Mouse (Mus musculus): ENCODE measurements around the gene Nup43. TPM values are rescaled to one million over a fixed set of nuclear protein-coding genes. Genes with fewer than 3 reads are reported as not detected.
A peak's percentile ranks its signal among the peaks of the same experiment; 100 is the strongest.

Nup43 gene
- polyA plus RNA-seq, 1 experiment from 2014 or later = 35.1 TPM

GRCm38 (mm10) chr10:7700120-7700519 lies 32.8 kb downstream of the Nup43 start:
- Histone ChIP-seq H3K4me3 (no peak overlapping the region), H3K36me3 (peaks cover 92% of the 10 kb centered on the region), H3K4me2 (no peak overlapping the region), H3K4me1 (replicated peaks) (no peaks in the 10 kb centered on the region), H3K27me3 (no peaks in the 10 kb centered on the region), H3K9ac (no peak overlapping the region), H3K27ac (replicated peaks) (no peak overlapping the region), H3K9me3 (no peaks in the 10 kb centered on the region)
- ATAC-seq (ENCODE audit: low read depth) = no peak
- WGBS = 91% methylated on average over 3 of the region's 3 CpGs

GRCm38 (mm10) chr10:7702586-7702985 lies 35.3 kb downstream of the Nup43 start:
- H3K4me3 ChIP-seq = no peak overlapping the region
- no peaks in the 10 kb centered on the region for H3K9me3 ChIP-seq
- H3K27me3 ChIP-seq = no peaks in the 10 kb centered on the region
- no peak overlapping the region for H3K4me2 ChIP-seq
- H3K4me1 ChIP-seq (replicated peaks) = no peaks in the 10 kb centered on the region
- H3K9ac ChIP-seq = no peak overlapping the region
- WGBS = 96% methylated on average over 6 of the region's 6 CpGs
- peaks cover 90% of the 10 kb centered on the region for H3K36me3 ChIP-seq
- no peak for ATAC-seq (ENCODE audit: low read depth)
- no peak overlapping the region for H3K27ac ChIP-seq (replicated peaks)

DNA sequence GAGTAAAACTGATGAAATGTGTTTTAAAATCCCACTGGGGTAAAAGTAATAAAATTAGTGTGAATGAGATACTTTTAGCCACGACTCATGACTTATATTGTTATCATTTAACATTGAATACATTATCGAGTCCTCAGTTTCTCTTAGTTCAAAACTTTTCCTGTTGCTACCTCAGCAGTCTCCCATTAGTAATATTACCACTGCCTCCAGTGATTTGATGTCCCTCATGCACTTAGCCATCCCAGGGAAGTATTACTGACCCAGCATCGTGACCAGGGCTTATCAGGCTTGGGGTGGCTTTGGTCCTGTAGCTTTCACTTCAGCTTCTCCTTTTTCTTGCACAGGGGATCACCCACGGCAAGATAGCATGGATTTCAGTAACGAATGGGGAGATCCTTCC lies 42.8 kb downstream of the Nup43 start:
- peaks cover 78% of the 10 kb centered on the region for H3K36me3 ChIP-seq
- H3K9me3 ChIP-seq = no peaks in the 10 kb centered on the region
- 89% methylated on average over 5 of the region's 5 CpGs for WGBS
- no peak overlapping the region for H3K9ac ChIP-seq
- H3K4me1 ChIP-seq (replicated peaks) = no peaks in the 10 kb centered on the region
- H3K4me3 ChIP-seq = no peak overlapping the region
- H3K27me3 ChIP-seq = no peaks in the 10 kb centered on the region
- ATAC-seq (ENCODE audit: low read depth) = no peak
- H3K27ac ChIP-seq (replicated peaks) = no peak overlapping the region
- no peak overlapping the region for H3K4me2 ChIP-seq

- Histone ChIP-seq H3K4me1 (replicated peaks) (no peaks in the 10 kb centered on the region), H3K27me3 (no peaks in the 10 kb centered on the region), H3K27ac (replicated peaks) (no peak overlapping the region), H3K9ac (no peak overlapping the region), H3K4me2 (no peak overlapping the region), H3K9me3 (no peaks in the 10 kb centered on the region), H3K36me3 (peaks cover 66% of the 10 kb centered on the region), H3K4me3 (no peak overlapping the region)
- WGBS = 95% methylated on average over 13 of the region's 13 CpGs
- ATAC-seq (ENCODE audit: low read depth) = no peak
Measured at GRCm38 (mm10) chr10:7712506-7712905, 45.2 kb downstream of the Nup43 start.

- H3K9ac ChIP-seq = no peak overlapping the region
- H3K4me2 ChIP-seq = no peak overlapping the region
- H3K9me3 ChIP-seq = no peaks in the 10 kb centered on the region
- no peak overlapping the region for H3K4me3 ChIP-seq
- H3K27ac ChIP-seq (replicated peaks) = no peak overlapping the region
- H3K27me3 ChIP-seq = no peaks in the 10 kb centered on the region
- no peak for ATAC-seq (ENCODE audit: low read depth)
- H3K36me3 ChIP-seq = peaks cover 47% of the 10 kb centered on the region
- WGBS = 77% methylated on average over 7 of the region's 7 CpGs
- H3K4me1 ChIP-seq (replicated peaks) = no peaks in the 10 kb centered on the region
Measured at GRCm38 (mm10) chr10:7715056-7715455, 47.8 kb downstream of the Nup43 start.

DNA sequence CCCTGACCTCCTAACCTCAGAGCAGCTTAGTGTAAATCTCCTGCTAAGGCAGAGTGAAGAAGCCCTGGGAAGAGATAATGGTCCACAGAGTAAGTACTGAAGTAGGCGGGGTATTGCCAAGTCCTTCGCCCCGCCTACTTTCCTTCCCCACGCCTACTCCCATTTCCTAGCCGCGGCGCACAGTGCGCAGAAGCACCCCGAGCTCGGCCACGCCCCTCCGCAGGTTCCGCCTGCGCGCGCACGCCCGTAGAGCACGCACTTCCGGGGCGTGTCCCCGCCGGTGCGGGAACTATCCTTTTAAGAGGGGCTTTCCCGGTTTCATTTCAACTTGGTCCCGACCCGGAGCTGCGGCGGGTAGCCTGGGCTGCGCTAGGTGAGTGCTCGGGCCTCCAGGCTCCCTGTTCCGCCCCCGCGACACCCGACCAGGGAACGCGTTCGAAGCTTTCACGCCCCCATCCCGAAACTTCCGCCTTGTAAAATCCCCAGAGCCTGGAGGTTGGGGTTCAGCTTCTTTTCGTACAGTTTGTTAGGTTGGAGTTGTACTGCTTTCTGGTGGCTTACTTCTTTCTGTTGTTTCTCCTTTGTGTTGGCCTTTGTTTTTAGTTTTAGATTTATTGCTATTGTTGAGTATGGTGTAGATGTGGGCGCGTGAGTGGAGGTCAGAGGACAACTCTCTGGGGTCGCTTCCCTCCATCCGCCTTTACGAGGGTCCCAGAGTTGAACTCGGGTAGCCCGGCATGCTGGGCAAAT lies 58.6 kb downstream of the Nup43 start, which contains the start of gene Katna1:
Katna1 (plus strand) TSS at position 250 of the 750 bp plus-strand sequence.
- Histone ChIP-seq H3K27me3 (no peaks in the 10 kb centered on the region), H3K9ac (peak within 1 kb of the TSS; percentile 78), H3K27ac (replicated peaks) (peak within 1 kb of the TSS; percentile 77), H3K4me3 (peak within 1 kb of the TSS; percentile 75), H3K4me1 (replicated peaks) (peaks cover 31% of the 10 kb centered on the region), H3K4me2 (peak within 1 kb of the TSS; percentile 96), H3K36me3 (no peaks in the 10 kb centered on the region), H3K9me3 (no peaks in the 10 kb centered on the region)
- ATAC-seq (ENCODE audit: low read depth) = peak; percentile 99
- WGBS = under 1% methylated on average over 49 of the region's 49 CpGs

DNA sequence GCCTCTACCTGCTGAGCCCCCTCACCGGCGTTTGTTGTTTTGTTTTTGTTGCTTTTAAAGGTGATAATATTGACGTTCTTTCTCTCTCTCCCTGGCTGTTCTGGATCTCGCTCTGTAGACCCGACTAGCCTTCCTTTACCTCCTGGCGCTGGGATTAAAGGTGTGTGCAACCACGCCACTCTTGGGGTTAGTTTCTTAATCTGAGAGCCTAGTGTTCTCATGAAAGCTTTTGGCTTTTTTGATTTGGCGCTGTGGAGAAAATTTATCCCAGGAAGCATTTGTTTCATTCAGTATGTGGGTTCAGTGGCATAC lies 59.2 kb downstream of the Nup43 start:
- no peak for ATAC-seq (ENCODE audit: low read depth)
- no peaks in the 10 kb centered on the region for H3K9me3 ChIP-seq
- peak overlapping the region; percentile 78 for H3K9ac ChIP-seq
- H3K4me3 ChIP-seq = peak overlapping the region; percentile 75
- no peak overlapping the region for H3K27ac ChIP-seq (replicated peaks)
- no peaks in the 10 kb centered on the region for H3K27me3 ChIP-seq
- peaks cover 34% of the 10 kb centered on the region for H3K4me1 ChIP-seq (replicated peaks)
- H3K36me3 ChIP-seq = no peaks in the 10 kb centered on the region
- peak overlapping the region; percentile 96 for H3K4me2 ChIP-seq
- 0% methylated on average over 8 of the region's 8 CpGs for WGBS

GRCm38 (mm10) chr10:7727011-7727410 lies 59.7 kb downstream of the Nup43 start:
- peak overlapping the region; percentile 96 for H3K4me2 ChIP-seq
- peaks cover 38% of the 10 kb centered on the region for H3K4me1 ChIP-seq (replicated peaks)
- H3K9me3 ChIP-seq = no peaks in the 10 kb centered on the region
- no peak overlapping the region for H3K27ac ChIP-seq (replicated peaks)
- 26% methylated on average over 3 of the region's 3 CpGs for WGBS
- no peaks in the 10 kb centered on the region for H3K36me3 ChIP-seq
- peak overlapping the region; percentile 54 for H3K9ac ChIP-seq
- ATAC-seq (ENCODE audit: low read depth) = no peak
- no peaks in the 10 kb centered on the region for H3K27me3 ChIP-seq
- H3K4me3 ChIP-seq = peak overlapping the region; percentile 75

Other genes with a start within 250 kb of the Nup43 start
- 0.71 and 1.2 TPM in 2 replicates for gene Ulbp1, start 193.9 kb upstream of the Nup43 start, polyA plus RNA-seq (2015; fragmentation: Nextera tagmentation; extraction: Ambion mirVana)
- 31.1 and 31.7 TPM in 2 replicates for gene Lrp11, start 77.7 kb upstream of the Nup43 start, polyA plus RNA-seq (2015; fragmentation: Nextera tagmentation; extraction: Ambion mirVana)
- gene Pcmt1, start 13.6 kb downstream of the Nup43 start, polyA plus RNA-seq (2015; fragmentation: Nextera tagmentation; extraction: Ambion mirVana) = 184 and 187 TPM in 2 replicates
- 9.8 and 9.9 TPM in 2 replicates for gene Lats1, start 13.7 kb downstream of the Nup43 start, polyA plus RNA-seq (2015; fragmentation: Nextera tagmentation; extraction: Ambion mirVana)
- gene Katna1, start 58.5 kb downstream of the Nup43 start, polyA plus RNA-seq (2015; fragmentation: Nextera tagmentation; extraction: Ambion mirVana) = 36.8 and 43.7 TPM in 2 replicates
- gene Ginm1, start 125.3 kb downstream of the Nup43 start, polyA plus RNA-seq (2015; fragmentation: Nextera tagmentation; extraction: Ambion mirVana) = 54.0 and 54.8 TPM in 2 replicates
- 42.5 and 52.4 TPM in 2 replicates for gene Ppil4, start 125.4 kb downstream of the Nup43 start, polyA plus RNA-seq (2015; fragmentation: Nextera tagmentation; extraction: Ambion mirVana)
- gene Zc3h12d, start 165.0 kb downstream of the Nup43 start, polyA plus RNA-seq (2015; fragmentation: Nextera tagmentation; extraction: Ambion mirVana) = 0.10 and 0.11 TPM in 2 replicates